Mouse (Mus musculus) bone marrow, adult 2 months (tissue): ENCODE data around the gene Klk1b24.
"Not testable (repeated sequence)": the region's sequence is repeated elsewhere in the genome, so short reads cannot be mapped to it uniquely, and the experiment has no call there.

Experiments
- CTCF ChIP-seq: fragments of 200-500 bp; IDR thresholded peaks from 2 replicates; pipeline ENCODE4 v1.5.1; 2011; ENCODE audit warnings: low read length, control low read depth; ENCODE audit not compliant: control insufficient read depth, insufficient read depth
- POLR2A ChIP-seq: fragments of 200-500 bp; IDR thresholded peaks from 2 replicates; pipeline ENCODE4 v1.6.1; 2011; ENCODE audit warnings: low read depth, mild to moderate bottlenecking, control low read depth, low read length, borderline replicate concordance; ENCODE audit not compliant: control insufficient read depth

GRCm38 (mm10) chr7:44186516-44186915, 1.5 kb upstream of the Klk1b24 start:
- not testable (repeated sequence) for TF ChIP-seq CTCF, POLR2A
